Mouse (Mus musculus): ENCODE measurements around the gene Rwdd1. TPM values are rescaled to one million over a fixed set of nuclear protein-coding genes. Genes with fewer than 3 reads are reported as not detected.
"Not testable (repeated sequence)": the region's sequence is repeated elsewhere in the genome, so short reads cannot be mapped to it uniquely, and the experiment has no call there.

The Rwdd1 gene
- polyA plus RNA-seq, 1 experiment from 2014 or later, result 72.8 TPM

DNA sequence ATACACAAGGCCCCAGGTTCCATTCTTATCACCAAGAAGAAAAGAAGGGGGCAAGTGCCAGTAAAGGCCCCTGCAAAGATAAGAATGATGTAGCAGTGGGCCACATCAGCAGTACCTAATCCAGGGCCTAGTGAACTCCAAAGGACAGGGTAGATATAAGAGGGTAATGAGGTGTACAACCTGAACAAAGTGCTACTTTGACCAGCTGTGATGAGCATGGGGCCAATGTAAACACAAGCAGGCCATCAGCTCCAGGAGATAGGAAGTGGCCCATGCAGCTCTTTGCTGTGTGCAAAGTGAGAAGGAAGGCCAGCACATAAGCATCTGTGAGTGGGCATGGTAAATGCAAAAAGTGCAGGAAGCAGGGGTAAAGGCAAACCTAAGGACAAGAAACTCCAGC, 21.0 kb downstream of the Rwdd1 start:
- H3K27ac ChIP-seq, result no peak overlapping the region
- H3K4me1 ChIP-seq (replicated peaks), result peaks cover 11% of the 10 kb centered on the region
- no peak overlapping the region for H3K4me3 ChIP-seq (replicated peaks)
- H3K36me3 ChIP-seq, result peaks cover 53% of the 10 kb centered on the region
- H3K4me2 ChIP-seq, result no peak overlapping the region
- H3K9ac ChIP-seq, result no peak overlapping the region
- H3K9me3 ChIP-seq (replicated peaks), result no peaks in the 10 kb centered on the region
- ATAC-seq (ENCODE audit: low read depth) (peak; percentile 53; the same call in 1 of the 2 replicates), DNase-seq (no peak)
- no peaks in the 10 kb centered on the region for H3K27me3 ChIP-seq

DNA sequence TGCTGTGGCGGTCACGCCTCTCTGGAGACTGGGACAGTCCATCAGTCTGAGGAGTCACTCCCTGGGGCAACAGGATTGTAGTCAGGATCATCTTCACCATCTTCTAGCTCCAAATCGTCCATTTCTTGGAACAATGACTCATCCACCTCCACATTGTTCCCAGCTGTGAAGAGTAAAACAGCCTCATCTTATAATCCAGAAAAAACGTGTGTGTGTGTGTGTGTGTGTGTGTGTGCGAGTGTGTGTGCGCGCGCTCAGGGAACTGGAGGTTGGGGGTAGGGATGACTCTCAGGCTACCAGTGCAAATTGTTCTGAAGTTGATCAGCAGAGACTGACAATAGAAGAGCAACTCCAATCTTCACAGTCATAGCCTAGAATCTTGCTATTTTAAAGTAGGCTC, 22.7 kb downstream of the Rwdd1 start:
- H3K9ac ChIP-seq; DNase-seq; H3K9me3 ChIP-seq (replicated peaks); ATAC-seq (ENCODE audit: low read depth); H3K27ac ChIP-seq; H3K4me3 ChIP-seq (replicated peaks); H3K27me3 ChIP-seq; H3K4me2 ChIP-seq: not testable (repeated sequence)
- WGBS (ENCODE audit: insufficient replicate concordance), result 89% methylated on average over 6 of the region's 8 CpGs
- Histone ChIP-seq H3K4me1 (replicated peaks) (peaks cover 11% of the 10 kb centered on the region), H3K36me3 (peaks cover 51% of the 10 kb centered on the region)

DNA sequence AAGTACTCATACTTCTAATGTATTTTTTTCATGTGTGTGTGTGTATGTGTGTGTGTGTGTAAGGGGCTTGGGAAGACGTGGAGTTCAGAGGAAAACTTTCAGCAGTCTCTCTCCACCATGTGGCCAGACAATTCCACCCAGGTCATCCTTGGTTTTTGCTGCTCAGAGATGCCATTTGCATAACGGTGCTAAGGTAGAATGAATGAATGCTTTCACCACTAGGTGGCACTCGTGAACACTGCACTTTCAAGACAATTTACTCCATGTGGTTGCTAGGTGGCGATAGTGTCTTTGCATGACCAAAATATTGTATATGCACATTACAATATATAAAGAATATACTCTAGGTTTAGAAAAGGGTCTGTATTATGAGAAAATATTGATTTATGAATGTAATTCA, 32.7 kb downstream of the Rwdd1 start:
- Histone ChIP-seq H3K9me3 (replicated peaks) (no peaks in the 10 kb centered on the region), H3K4me3 (replicated peaks) (no peak overlapping the region), H3K9ac (no peak overlapping the region), H3K27ac (no peak overlapping the region), H3K4me1 (replicated peaks) (no peaks in the 10 kb centered on the region), H3K27me3 (no peaks in the 10 kb centered on the region), H3K36me3 (peaks cover 4% of the 10 kb centered on the region; the same call in 1 of the 2 replicates), H3K4me2 (no peak overlapping the region)
- DNase-seq (peak; percentile 51), ATAC-seq (ENCODE audit: low read depth) (peak; percentile 51; the same call in 1 of the 2 replicates)
- WGBS (ENCODE audit: insufficient replicate concordance), result 7% methylated on average over 4 of the region's 4 CpGs

DNA sequence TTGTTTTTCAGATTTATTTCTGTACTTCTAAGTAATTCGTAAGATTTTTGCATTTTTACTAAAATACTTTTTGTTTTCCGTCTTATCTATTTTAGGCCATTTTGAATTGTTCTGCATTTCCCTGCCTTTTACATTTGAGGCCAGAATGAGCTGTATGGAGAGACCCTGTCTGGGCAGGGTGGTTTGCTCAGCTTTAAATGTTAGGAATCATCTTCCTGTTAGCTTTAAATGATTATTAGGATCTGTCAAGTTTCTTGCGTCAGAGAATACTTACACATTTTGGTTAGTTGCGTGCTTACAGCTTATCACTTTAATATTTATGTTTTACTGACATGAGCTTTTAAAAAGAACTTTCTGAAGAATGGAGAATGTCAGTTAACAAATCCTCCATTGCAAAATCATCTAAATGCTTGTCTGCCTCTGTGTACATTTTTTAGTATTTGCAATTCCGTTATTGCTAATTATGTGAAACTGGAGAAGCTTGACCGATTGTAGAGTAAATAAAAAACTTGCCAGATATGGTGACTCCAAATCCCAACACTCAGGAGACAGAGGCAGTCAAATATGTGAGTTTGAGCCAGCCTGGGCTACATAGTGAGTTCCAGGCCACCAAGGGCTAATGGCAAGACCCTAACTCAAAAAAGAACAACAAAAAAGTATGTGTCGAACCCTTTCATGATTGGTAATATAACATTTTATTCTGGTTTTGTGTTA, 44.5 kb downstream of the Rwdd1 start:
- no peaks in the 10 kb centered on the region for H3K27me3 ChIP-seq
- H3K4me3 ChIP-seq (replicated peaks), result no peak overlapping the region
- no peaks in the 10 kb centered on the region for H3K36me3 ChIP-seq
- no peaks in the 10 kb centered on the region for H3K4me1 ChIP-seq (replicated peaks)
- no peak overlapping the region for H3K27ac ChIP-seq
- no peak overlapping the region for H3K9ac ChIP-seq
- no peak overlapping the region for H3K4me2 ChIP-seq
- DNase-seq (no peak), ATAC-seq (ENCODE audit: low read depth) (no peak)
- peaks cover 1% of the 10 kb centered on the region; the same call in 1 of the 2 replicates for H3K9me3 ChIP-seq (replicated peaks)
- 75% methylated on average over 7 of the region's 7 CpGs for WGBS (ENCODE audit: insufficient replicate concordance)

DNA sequence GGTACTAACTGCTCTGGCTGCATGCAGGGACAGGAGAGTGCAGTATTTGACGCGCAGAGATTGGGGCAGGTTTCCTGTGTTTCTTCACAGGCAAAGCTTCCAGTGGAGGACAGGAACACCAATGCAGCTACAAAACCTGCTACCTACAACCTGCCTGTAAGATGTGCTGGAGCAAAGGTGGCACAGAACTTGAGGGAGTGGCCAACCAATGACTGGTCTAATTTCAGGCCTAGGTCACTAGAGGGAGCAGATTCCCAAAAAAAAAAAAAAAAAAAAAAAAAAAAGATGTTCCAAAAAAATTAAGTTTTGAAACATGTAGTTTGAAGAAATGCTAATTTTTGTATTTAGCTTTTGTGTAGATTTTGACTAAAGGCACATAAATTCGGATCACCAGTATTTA, 66.9 kb downstream of the Rwdd1 start:
- Histone ChIP-seq H3K4me1 (replicated peaks) (peaks cover 17% of the 10 kb centered on the region), H3K27ac (no peak overlapping the region), H3K4me2 (no peak overlapping the region), H3K27me3 (no peaks in the 10 kb centered on the region), H3K36me3 (peaks cover 13% of the 10 kb centered on the region; the same call in 1 of the 2 replicates), H3K4me3 (replicated peaks) (no peak overlapping the region), H3K9ac (no peak overlapping the region), H3K9me3 (replicated peaks) (no peaks in the 10 kb centered on the region)
- no peak for DNase-seq
- ATAC-seq (ENCODE audit: low read depth), result no peak
- 62% methylated on average over 3 of the region's 3 CpGs for WGBS (ENCODE audit: insufficient replicate concordance)

DNA sequence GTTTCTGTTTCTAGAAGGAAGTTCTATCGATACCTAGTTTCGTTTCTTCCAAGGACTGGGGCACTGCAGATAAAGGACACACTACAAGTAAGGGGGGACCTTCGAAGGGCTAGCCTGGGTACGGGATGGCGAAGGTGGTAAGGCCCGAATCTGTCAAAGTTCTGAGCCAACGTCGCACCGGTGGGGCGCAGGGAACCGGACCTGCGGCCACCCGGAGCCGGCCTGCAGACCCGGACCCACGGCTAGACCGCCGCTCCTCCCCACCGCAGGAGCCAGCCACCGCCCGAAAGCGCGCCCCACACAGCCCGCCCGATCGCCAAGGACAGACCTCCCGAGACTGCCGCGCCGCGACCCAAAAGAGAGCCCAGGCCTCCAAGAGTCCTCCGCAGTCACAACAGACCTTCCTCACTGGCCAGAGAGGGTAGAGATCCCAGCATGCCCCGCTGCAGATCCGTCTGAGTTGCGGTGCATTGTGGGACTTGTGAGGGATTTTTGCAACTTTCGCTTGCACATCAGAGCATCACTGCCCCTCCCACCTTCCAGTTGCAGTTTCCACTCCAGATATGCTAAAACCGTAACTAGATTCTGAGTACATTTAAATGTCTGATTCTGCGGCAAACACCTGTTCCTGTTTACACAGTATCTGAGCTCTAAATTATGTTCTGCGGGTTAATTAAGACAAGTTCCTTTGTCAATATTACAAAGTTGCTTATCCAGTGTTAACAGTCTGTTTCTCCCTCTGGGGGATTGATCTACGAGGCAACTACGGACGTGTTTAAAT, 68.4 kb downstream of the Rwdd1 start, which contains the start of gene Zup1:
Gene Zup1, minus strand, starts transcription at position 467 of the 781 bp plus-strand sequence.
- H3K27me3 ChIP-seq, result no peaks in the 10 kb centered on the region
- peaks cover 17% of the 10 kb centered on the region for H3K4me1 ChIP-seq (replicated peaks)
- 3% methylated on average over 42 of the region's 42 CpGs for WGBS (ENCODE audit: insufficient replicate concordance)
- ATAC-seq (ENCODE audit: low read depth) (peak; percentile 97), DNase-seq (peak; percentile 80)
- peak within 1 kb of the TSS; percentile 84 for H3K27ac ChIP-seq
- H3K9me3 ChIP-seq (replicated peaks), result no peaks in the 10 kb centered on the region
- peaks cover 17% of the 10 kb centered on the region; the same call in 1 of the 2 replicates for H3K36me3 ChIP-seq
- peak within 1 kb of the TSS; percentile 77 for H3K4me3 ChIP-seq (replicated peaks)
- H3K9ac ChIP-seq, result peak within 1 kb of the TSS; percentile 92
- peak within 1 kb of the TSS; percentile 74 for H3K4me2 ChIP-seq

Other genes starting within 250 kb of the Rwdd1 start
- gene Sult3a2, start 232.9 kb downstream of the Rwdd1 start, polyA plus RNA-seq (2015; fragmentation: Nextera tagmentation; extraction: Ambion mirVana), result not detected in 2 replicates
- gene Sult3a1, start 161.9 kb downstream of the Rwdd1 start, polyA plus RNA-seq (2015; fragmentation: Nextera tagmentation; extraction: Ambion mirVana), result not detected in 2 replicates
- not detected in 2 replicates for gene Rsph4a, start 114.5 kb downstream of the Rwdd1 start, polyA plus RNA-seq (2015; fragmentation: Nextera tagmentation; extraction: Ambion mirVana)
- gene Zup1, start 68.4 kb downstream of the Rwdd1 start, polyA plus RNA-seq (2015; fragmentation: Nextera tagmentation; extraction: Ambion mirVana), result 7.8 and 9.3 TPM in 2 replicates
- not detected in 2 replicates for gene Trappc3l, start 18.0 kb upstream of the Rwdd1 start, polyA plus RNA-seq (2015; fragmentation: Nextera tagmentation; extraction: Ambion mirVana)
- not detected in 2 replicates for gene Calhm4, start 24.7 kb upstream of the Rwdd1 start, polyA plus RNA-seq (2015; fragmentation: Nextera tagmentation; extraction: Ambion mirVana)
- 0.02 and 0.05 TPM in 2 replicates for gene Calhm5, start 76.9 kb upstream of the Rwdd1 start, polyA plus RNA-seq (2015; fragmentation: Nextera tagmentation; extraction: Ambion mirVana)
- 1.4 and 1.6 TPM in 2 replicates for gene Calhm6, start 108.4 kb upstream of the Rwdd1 start, polyA plus RNA-seq (2015; fragmentation: Nextera tagmentation; extraction: Ambion mirVana)
- gene Dse, start 188.1 kb upstream of the Rwdd1 start, polyA plus RNA-seq (2015; fragmentation: Nextera tagmentation; extraction: Ambion mirVana), result 6.0 and 7.9 TPM in 2 replicates

All from liver, embryonic 13.5 days (tissue).